Mouse (Mus musculus): ENCODE data around the gene Rpl39l. TPM values are rescaled to one million over a fixed set of nuclear protein-coding genes. Genes with fewer than 3 reads are reported as not detected.

The Rpl39l gene
- polyA plus RNA-seq, 1 experiment from 2014 or later = not detected

Other genes starting within 250 kb of the Rpl39l start
- 0.03 TPM in 1 of 2 replicates, not detected in the other for gene Grin2a, start 174.7 kb upstream of the Rpl39l start, polyA plus RNA-seq (2015; fragmentation: Nextera tagmentation; extraction: Ambion mirVana)
- 0.18 and 0.25 TPM in 2 replicates for gene Atf7ip2, start 22.5 kb downstream of the Rpl39l start, polyA plus RNA-seq (2015; fragmentation: Nextera tagmentation; extraction: Ambion mirVana)
- gene Emp2, start 143.7 kb downstream of the Rpl39l start, polyA plus RNA-seq (2015; fragmentation: Nextera tagmentation; extraction: Ambion mirVana) = 8.7 and 9.5 TPM in 2 replicates
- 0.26 TPM in 1 of 2 replicates, not detected in the other for gene Tekt5, start 225.3 kb downstream of the Rpl39l start, polyA plus RNA-seq (2015; fragmentation: Nextera tagmentation; extraction: Ambion mirVana)
- 29.6 and 32.4 TPM in 2 replicates for gene Nubp1, start 241.7 kb downstream of the Rpl39l start, polyA plus RNA-seq (2015; fragmentation: Nextera tagmentation; extraction: Ambion mirVana)

All from intestine, postnatal 0 days (tissue).